Mouse (Mus musculus): Measurements from ENCODE around the gene Ocrl. TPM values are rescaled to one million over a fixed set of nuclear protein-coding genes. Genes with fewer than 3 reads are reported as not detected.

The Ocrl gene
- 14.1 and 14.3 TPM in 2 replicates for polyA plus RNA-seq (2014; fragmentation: Nextera tagmentation; extraction: Ambion mirVana)

- H3K27ac ChIP-seq (ENCODE audit: low read depth, low read length) = peak within 1 kb of the TSS; percentile 66; the same call in 1 of the 2 replicates
- H3K9ac ChIP-seq (ENCODE audit: low read depth, low read length) = peak within 1 kb of the TSS; percentile 83
- peak within 1 kb of the TSS; percentile 69 for H3K4me2 ChIP-seq
- WGBS (ENCODE audit: insufficient replicate concordance) = 19% methylated on average over 31 of the region's 35 CpGs
- peak within 1 kb of the TSS; percentile 59 for H3K4me3 ChIP-seq (ENCODE audit: low read depth, low read length)
- H3K4me1 ChIP-seq (ENCODE audit: control insufficient read depth, insufficient read depth, low read length) = no peaks in the 10 kb centered on the region
- no peaks in the 10 kb centered on the region for H3K27me3 ChIP-seq (ENCODE audit: control insufficient read depth, insufficient read depth, low read length)
- peak; percentile 68; the same call in 1 of the 2 replicates for ATAC-seq (replicated peaks; ENCODE audit: insufficient number of reproducible peaks, low FRiP score, low TSS enrichment)
- H3K9me3 ChIP-seq (replicated peaks; ENCODE audit: control insufficient read depth, low read length) = no peaks in the 10 kb centered on the region
- no peaks in the 10 kb centered on the region for H3K36me3 ChIP-seq (ENCODE audit: control insufficient read depth, insufficient read depth, low read length)
These were observed at the start of gene Ocrl for GRCm38 (mm10) chrX:47912306-47912792. TSS of gene Ocrl (plus strand) at chrX:47912387.

GRCm38 (mm10) chrX:47880052-47880451 lies 32.1 kb upstream of the Ocrl start:
- Histone ChIP-seq H3K9me3 (replicated peaks; ENCODE audit: control insufficient read depth, low read length) (no peaks in the 10 kb centered on the region), H3K4me2 (no peak overlapping the region), H3K9ac (ENCODE audit: low read depth, low read length) (no peak overlapping the region), H3K4me3 (ENCODE audit: low read depth, low read length) (no peak overlapping the region), H3K27me3 (ENCODE audit: control insufficient read depth, insufficient read depth, low read length) (no peaks in the 10 kb centered on the region), H3K27ac (ENCODE audit: low read depth, low read length) (no peak overlapping the region), H3K4me1 (ENCODE audit: control insufficient read depth, insufficient read depth, low read length) (no peaks in the 10 kb centered on the region), H3K36me3 (ENCODE audit: control insufficient read depth, insufficient read depth, low read length) (no peaks in the 10 kb centered on the region)
- WGBS (ENCODE audit: insufficient replicate concordance) = 33% methylated on average over 2 of the region's 2 CpGs
- ATAC-seq (replicated peaks; ENCODE audit: insufficient number of reproducible peaks, low FRiP score, low TSS enrichment) = no peak

GRCm38 (mm10) chrX:47882813-47883212 lies 29.4 kb upstream of the Ocrl start:
- H3K9me3 ChIP-seq (replicated peaks; ENCODE audit: control insufficient read depth, low read length) = no peaks in the 10 kb centered on the region
- no peaks in the 10 kb centered on the region for H3K27me3 ChIP-seq (ENCODE audit: control insufficient read depth, insufficient read depth, low read length)
- no peak overlapping the region for H3K9ac ChIP-seq (ENCODE audit: low read depth, low read length)
- no peaks in the 10 kb centered on the region for H3K36me3 ChIP-seq (ENCODE audit: control insufficient read depth, insufficient read depth, low read length)
- H3K4me3 ChIP-seq (ENCODE audit: low read depth, low read length) = no peak overlapping the region
- no peak overlapping the region for H3K27ac ChIP-seq (ENCODE audit: low read depth, low read length)
- no peak overlapping the region for H3K4me2 ChIP-seq
- no peaks in the 10 kb centered on the region for H3K4me1 ChIP-seq (ENCODE audit: control insufficient read depth, insufficient read depth, low read length)
- WGBS (ENCODE audit: insufficient replicate concordance) = 73% methylated on average over 6 of the region's 6 CpGs
- no peak for ATAC-seq (replicated peaks; ENCODE audit: insufficient number of reproducible peaks, low FRiP score, low TSS enrichment)

- Histone ChIP-seq H3K27ac (ENCODE audit: low read depth, low read length) (no peak overlapping the region), H3K4me3 (ENCODE audit: low read depth, low read length) (no peak overlapping the region), H3K9me3 (replicated peaks; ENCODE audit: control insufficient read depth, low read length) (no peaks in the 10 kb centered on the region), H3K27me3 (ENCODE audit: control insufficient read depth, insufficient read depth, low read length) (no peaks in the 10 kb centered on the region), H3K4me2 (no peak overlapping the region), H3K36me3 (ENCODE audit: control insufficient read depth, insufficient read depth, low read length) (no peaks in the 10 kb centered on the region), H3K4me1 (ENCODE audit: control insufficient read depth, insufficient read depth, low read length) (no peaks in the 10 kb centered on the region), H3K9ac (ENCODE audit: low read depth, low read length) (no peak overlapping the region)
- WGBS (ENCODE audit: insufficient replicate concordance) = 66% methylated on average over 2 of the region's 2 CpGs
- ATAC-seq (replicated peaks; ENCODE audit: insufficient number of reproducible peaks, low FRiP score, low TSS enrichment) = no peak
These were observed 24.8 kb upstream of the Ocrl start for GRCm38 (mm10) chrX:47887401-47887800.

DNA sequence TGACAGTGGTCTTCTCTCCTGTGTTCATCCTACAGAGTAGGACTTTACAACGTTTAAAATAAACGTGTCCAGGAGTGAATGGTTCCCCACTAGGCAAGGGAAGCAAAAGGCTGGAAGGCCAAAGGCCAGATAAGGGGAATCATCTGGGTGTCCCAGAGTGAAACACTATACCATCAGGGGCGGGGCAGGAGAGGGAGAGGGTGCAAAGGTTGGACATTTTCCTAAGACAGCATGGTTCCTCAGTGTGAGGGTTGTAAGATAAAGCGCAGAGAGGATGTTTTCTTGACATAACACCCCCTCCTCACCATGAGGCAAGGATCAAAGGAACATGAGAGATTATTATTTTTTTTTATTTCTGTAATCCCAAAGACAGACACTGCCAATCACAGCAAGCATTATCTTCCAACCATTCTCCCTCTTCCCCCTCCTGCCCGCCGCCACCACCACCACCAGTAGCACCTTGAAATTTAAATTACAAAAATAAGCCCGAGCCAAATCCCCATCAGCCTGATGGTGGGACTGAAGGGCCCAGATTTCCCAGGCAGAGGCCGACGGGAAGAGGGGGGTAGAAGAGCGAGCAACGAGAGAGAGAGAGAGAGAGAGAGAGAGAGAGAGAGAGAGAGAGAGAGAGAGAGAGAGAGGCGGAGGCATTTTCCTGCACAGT lies 20.8 kb upstream of the Ocrl start:
- 12% methylated on average over 11 of the region's 12 CpGs for WGBS (ENCODE audit: insufficient replicate concordance)
- H3K27ac ChIP-seq (ENCODE audit: low read depth, low read length) = peak overlapping the region; percentile 59; the same call in 1 of the 2 replicates
- peak overlapping the region; percentile 62 for H3K4me3 ChIP-seq (ENCODE audit: low read depth, low read length)
- no peaks in the 10 kb centered on the region for H3K27me3 ChIP-seq (ENCODE audit: control insufficient read depth, insufficient read depth, low read length)
- H3K4me1 ChIP-seq (ENCODE audit: control insufficient read depth, insufficient read depth, low read length) = no peaks in the 10 kb centered on the region
- H3K9me3 ChIP-seq (replicated peaks; ENCODE audit: control insufficient read depth, low read length) = no peaks in the 10 kb centered on the region
- peak; percentile 10; the same call in 1 of the 2 replicates for ATAC-seq (replicated peaks; ENCODE audit: insufficient number of reproducible peaks, low FRiP score, low TSS enrichment)
- H3K36me3 ChIP-seq (ENCODE audit: control insufficient read depth, insufficient read depth, low read length) = no peaks in the 10 kb centered on the region
- peak overlapping the region; percentile 80 for H3K9ac ChIP-seq (ENCODE audit: low read depth, low read length)
- peak overlapping the region; percentile 65 for H3K4me2 ChIP-seq

DNA sequence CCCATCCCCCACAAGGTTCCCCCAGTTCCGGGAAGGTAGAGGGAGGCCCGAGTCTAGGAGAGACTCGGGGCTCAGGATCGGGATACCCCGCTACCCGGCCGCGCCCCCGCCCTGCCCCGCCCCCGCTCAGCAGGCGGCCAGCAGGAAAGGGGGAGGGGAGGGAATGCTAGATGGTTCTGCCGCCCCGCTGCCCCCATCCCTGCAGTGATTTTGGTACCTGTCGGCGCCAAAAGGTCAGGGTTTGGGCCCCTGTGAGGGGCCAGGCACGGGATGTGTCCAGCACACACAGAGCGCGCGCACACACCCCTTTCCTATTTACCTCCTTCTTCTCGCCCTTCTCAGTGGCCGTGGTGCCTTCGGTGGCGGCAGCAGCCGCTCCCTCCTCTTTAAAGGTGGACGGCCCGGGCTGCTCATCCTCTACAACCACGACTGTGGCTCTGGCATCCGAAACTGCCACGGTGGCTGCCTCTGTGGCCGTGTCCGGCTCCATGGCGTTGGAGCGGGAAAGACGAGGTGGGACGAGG lies 20.2 kb upstream of the Ocrl start:
- ATAC-seq (replicated peaks; ENCODE audit: insufficient number of reproducible peaks, low FRiP score, low TSS enrichment) = peak; percentile 55; the same call in 1 of the 2 replicates
- H3K9ac ChIP-seq (ENCODE audit: low read depth, low read length) = peak overlapping the region; percentile 80
- no peaks in the 10 kb centered on the region for H3K4me1 ChIP-seq (ENCODE audit: control insufficient read depth, insufficient read depth, low read length)
- H3K27ac ChIP-seq (ENCODE audit: low read depth, low read length) = peak overlapping the region; percentile 59
- 20% methylated on average over 24 of the region's 36 CpGs for WGBS (ENCODE audit: insufficient replicate concordance)
- H3K36me3 ChIP-seq (ENCODE audit: control insufficient read depth, insufficient read depth, low read length) = no peaks in the 10 kb centered on the region
- H3K27me3 ChIP-seq (ENCODE audit: control insufficient read depth, insufficient read depth, low read length) = no peaks in the 10 kb centered on the region
- peak overlapping the region; percentile 62 for H3K4me3 ChIP-seq (ENCODE audit: low read depth, low read length)
- no peaks in the 10 kb centered on the region for H3K9me3 ChIP-seq (replicated peaks; ENCODE audit: control insufficient read depth, low read length)
- peak overlapping the region; percentile 65 for H3K4me2 ChIP-seq

DNA sequence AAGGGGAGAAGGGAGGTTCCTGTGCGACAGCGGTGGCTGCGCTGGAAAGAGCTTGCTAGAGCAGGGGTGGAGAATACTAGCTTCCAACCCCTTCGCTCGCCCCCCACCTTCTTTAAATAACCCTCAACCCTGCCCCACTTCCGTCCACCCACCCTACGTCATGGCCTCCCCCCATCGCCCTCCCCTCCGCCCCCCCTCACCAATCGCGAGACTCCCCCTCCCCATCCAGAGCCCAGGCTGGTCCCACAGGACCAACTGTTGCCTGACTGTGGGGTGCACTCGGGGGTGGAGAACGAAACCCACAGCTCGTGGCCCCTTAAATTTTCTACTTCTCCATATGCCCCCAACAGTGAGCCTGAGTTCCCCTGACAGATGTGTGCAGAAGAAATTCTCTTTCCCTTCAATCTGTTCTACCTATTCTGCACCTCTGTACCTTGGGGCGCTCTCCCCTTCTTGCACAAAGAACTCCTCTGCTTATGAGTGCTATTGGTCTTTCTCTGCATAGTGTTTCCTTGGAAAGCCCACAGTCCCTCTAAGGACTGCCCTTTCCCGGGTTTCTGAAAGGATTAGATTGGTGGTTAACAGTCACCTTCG lies 19.7 kb upstream of the Ocrl start, which contains the start of gene Smarca1:
Smarca1 (minus strand) TSS at position 544 of the 594 bp plus-strand sequence.
- Histone ChIP-seq H3K27me3 (ENCODE audit: control insufficient read depth, insufficient read depth, low read length) (no peaks in the 10 kb centered on the region), H3K9me3 (replicated peaks; ENCODE audit: control insufficient read depth, low read length) (no peaks in the 10 kb centered on the region), H3K27ac (ENCODE audit: low read depth, low read length) (peak within 1 kb of the TSS; percentile 59), H3K36me3 (ENCODE audit: control insufficient read depth, insufficient read depth, low read length) (no peaks in the 10 kb centered on the region), H3K4me1 (ENCODE audit: control insufficient read depth, insufficient read depth, low read length) (no peaks in the 10 kb centered on the region), H3K4me2 (peak within 1 kb of the TSS; percentile 65), H3K4me3 (ENCODE audit: low read depth, low read length) (peak within 1 kb of the TSS; percentile 62), H3K9ac (ENCODE audit: low read depth, low read length) (peak within 1 kb of the TSS; percentile 80)
- WGBS (ENCODE audit: insufficient replicate concordance) = 25% methylated on average over 17 of the region's 17 CpGs
- ATAC-seq (replicated peaks; ENCODE audit: insufficient number of reproducible peaks, low FRiP score, low TSS enrichment) = peak; percentile 57

- H3K9ac ChIP-seq (ENCODE audit: low read depth, low read length) = peak overlapping the region; percentile 83; the same call in 1 of the 2 replicates
- ATAC-seq (replicated peaks; ENCODE audit: insufficient number of reproducible peaks, low FRiP score, low TSS enrichment) = no peak
- no peaks in the 10 kb centered on the region for H3K4me1 ChIP-seq (ENCODE audit: control insufficient read depth, insufficient read depth, low read length)
- no peaks in the 10 kb centered on the region for H3K27me3 ChIP-seq (ENCODE audit: control insufficient read depth, insufficient read depth, low read length)
- 26% methylated on average over 8 of the region's 8 CpGs for WGBS (ENCODE audit: insufficient replicate concordance)
- H3K27ac ChIP-seq (ENCODE audit: low read depth, low read length) = no peak overlapping the region
- peak overlapping the region; percentile 59 for H3K4me3 ChIP-seq (ENCODE audit: low read depth, low read length)
- H3K9me3 ChIP-seq (replicated peaks; ENCODE audit: control insufficient read depth, low read length) = no peaks in the 10 kb centered on the region
- H3K4me2 ChIP-seq = peak overlapping the region; percentile 69
- H3K36me3 ChIP-seq (ENCODE audit: control insufficient read depth, insufficient read depth, low read length) = no peaks in the 10 kb centered on the region
These were observed 836 bp downstream of the Ocrl start for GRCm38 (mm10) chrX:47912904-47913542.
